Mouse (Mus musculus) heart, adult 2 months (tissue): ENCODE data around the gene Snd1.

ENCODE experiments used
- CTCF ChIP-seq: fragments of 200-600 bp; IDR thresholded peaks from 2 replicates; pipeline ENCODE4 v1.8.1; 2022; ENCODE audit warnings: antibody characterized with exemption, mild to moderate bottlenecking, moderate library complexity
- EP300 ChIP-seq: fragments of 200-500 bp; IDR thresholded peaks from 2 replicates; pipeline ENCODE4 v1.6.1; 2011; ENCODE audit warnings: low read depth, low read length, control low read depth; ENCODE audit not compliant: insufficient read depth
- POLR2A ChIP-seq: fragments of 200-500 bp; IDR thresholded peaks from 2 replicates; pipeline ENCODE4 v1.6.1; 2011; ENCODE audit warnings: mild to moderate bottlenecking, low read depth, low read length, control low read depth; ENCODE audit not compliant: insufficient read depth

DNA sequence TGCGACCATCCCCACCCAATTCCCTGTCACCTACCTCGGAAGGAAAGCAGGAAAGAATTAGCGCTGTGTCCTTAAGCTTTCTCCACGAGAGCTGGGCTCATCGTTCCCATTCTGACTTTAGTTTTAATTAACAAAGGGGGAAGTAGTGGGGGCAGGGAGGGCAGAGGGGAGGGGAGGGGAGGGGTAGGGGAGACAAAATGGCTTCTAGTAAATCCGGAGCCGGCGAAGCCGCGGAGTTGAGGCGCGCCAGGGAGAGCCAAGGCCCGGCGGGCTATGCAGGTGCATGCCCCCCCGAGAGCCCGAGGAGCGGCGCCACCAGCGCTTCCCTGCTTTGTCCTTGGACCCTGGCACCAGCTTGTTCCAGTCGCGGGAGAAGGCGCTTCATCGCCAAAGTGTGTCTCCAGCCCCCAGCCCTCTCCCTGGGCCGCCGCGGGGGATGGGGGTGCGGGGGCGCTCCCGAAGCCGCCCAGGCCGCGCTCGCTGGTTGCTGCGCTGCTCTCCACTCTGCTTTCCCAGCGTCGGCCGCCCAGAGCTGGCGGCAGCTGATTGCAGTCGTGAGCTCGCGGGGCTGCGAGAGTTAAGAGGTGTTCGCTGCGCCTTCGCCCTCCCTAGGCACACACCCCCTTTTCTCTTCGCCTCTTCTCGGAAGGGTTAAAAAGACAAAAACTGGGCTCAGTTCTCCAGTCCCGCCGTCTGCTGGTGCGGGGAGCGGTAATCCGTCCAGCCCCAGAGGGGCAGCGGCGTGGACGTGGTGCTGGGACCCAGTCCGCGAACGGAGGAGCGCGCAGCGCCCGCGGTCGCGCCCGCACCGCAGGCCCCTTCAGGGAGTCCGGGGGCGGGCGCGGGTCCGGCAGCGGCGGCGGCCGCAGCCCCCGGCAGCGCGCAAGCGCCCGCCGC, 357.2 kb downstream of the Snd1 start:
- TF ChIP-seq POLR2A (no peak), CTCF (no peak), EP300 (no peak)
